Mouse (Mus musculus): Measurements from ENCODE around the gene Gins3. TPM values are rescaled to one million over a fixed set of nuclear protein-coding genes. Genes with fewer than 3 reads are reported as not detected.

Gene Gins3
- 2.8 and 4.5 TPM in 2 replicates for polyA plus RNA-seq (2012)

GRCm38 (mm10) chr8:95633262-95634062 is at the start of gene Gins3:
Gene Gins3 (plus strand): TSS chr8:95633453.

GRCm38 (mm10) chr8:95676631-95677030 is 43.4 kb downstream of the Gins3 start, which contains the start of gene Ndrg4:
Gene Ndrg4 (plus strand): TSS chr8:95676980.

Other genes with a start within 250 kb of the Gins3 start
- gene Cfap20, start 198.6 kb upstream of the Gins3 start, polyA plus RNA-seq (2012) = 27.1 and 27.2 TPM in 2 replicates
- gene Csnk2a2, start 143.4 kb upstream of the Gins3 start, polyA plus RNA-seq (2012) = 13.8 and 15.6 TPM in 2 replicates
- gene Ccdc113, start 99.4 kb upstream of the Gins3 start, polyA plus RNA-seq (2012) = not detected in 2 replicates
- gene Prss54, start 57.1 kb upstream of the Gins3 start, polyA plus RNA-seq (2012) = not detected in 2 replicates
- gene Ndrg4, start 43.5 kb downstream of the Gins3 start, polyA plus RNA-seq (2012) = 0.39 and 0.40 TPM in 2 replicates
- gene Setd6, start 82.4 kb downstream of the Gins3 start, polyA plus RNA-seq (2012) = 9.8 and 13.4 TPM in 2 replicates
- 34.8 and 51.4 TPM in 2 replicates for gene Cnot1, start 174.0 kb downstream of the Gins3 start, polyA plus RNA-seq (2012)
- gene Sap18b, start 191.9 kb downstream of the Gins3 start, polyA plus RNA-seq (2012) = 55.2 and 61.0 TPM in 2 replicates
- gene Slc38a7, start 220.1 kb downstream of the Gins3 start, polyA plus RNA-seq (2012) = 9.8 and 13.4 TPM in 2 replicates